Comparison of ENCODE assay signal across 8 mouse cellular contexts in genomic region chr15:78770983-78771355, GRCm38 (mm10). TPM values are rescaled to one million over a fixed set of nuclear protein-coding genes. Genes with fewer than 3 reads are reported as not detected.
DNase-seq lines count a peak whose midpoint lies in the region; ATAC-seq and TF ChIP-seq lines count a peak whose summit lies in the region.

No protein-coding gene starts in this region.

- H3K9ac ChIP-seq in heart, embryonic 11.5 days (ENCODE audit: low read depth, low read length), result no peak overlapping the region
- peak overlapping the region; percentile 68 for H3K9ac ChIP-seq in forebrain, embryonic 12.5 days
- H3K9ac ChIP-seq in liver, postnatal 0 days (replicated peaks), result no peak overlapping the region

- H3K4me1 ChIP-seq in heart, embryonic 11.5 days (ENCODE audit: control insufficient read depth, insufficient read depth, low read length), result peaks cover 11% of the 10 kb centered on the region
- peaks cover 70% of the 10 kb centered on the region for H3K4me1 ChIP-seq in forebrain, embryonic 12.5 days
- H3K4me1 ChIP-seq in liver, postnatal 0 days (ENCODE audit: insufficient read depth), result peaks cover 11% of the 10 kb centered on the region

- no peak for ATAC-seq in heart, embryonic 11.5 days (replicated peaks; ENCODE audit: insufficient number of reproducible peaks, low FRiP score, low TSS enrichment)
- ATAC-seq in forebrain, embryonic 12.5 days (ENCODE audit: low FRiP score), result peak; percentile 81
- no peak for ATAC-seq in liver, postnatal 0 days

- no peaks in the 10 kb centered on the region for H3K36me3 ChIP-seq in heart, embryonic 11.5 days (ENCODE audit: control insufficient read depth, insufficient read depth, low read length)
- peaks cover 33% of the 10 kb centered on the region for H3K36me3 ChIP-seq in forebrain, embryonic 12.5 days (replicated peaks)
- H3K36me3 ChIP-seq in liver, postnatal 0 days (replicated peaks; ENCODE audit: insufficient read depth, low read length), result peaks cover 5% of the 10 kb centered on the region; the same call in 1 of the 2 replicates

- H3K4me2 ChIP-seq in heart, embryonic 11.5 days, result no peak overlapping the region
- peak overlapping the region; percentile 73 for H3K4me2 ChIP-seq in forebrain, embryonic 12.5 days
- peak overlapping the region; percentile 75 for H3K4me2 ChIP-seq in liver, postnatal 0 days (ENCODE audit: low read depth, low read length)

- no peak for TF ChIP-seq CTCF in liver, postnatal 0 days (IDR thresholded peaks at IDR 0.05; ENCODE audit: low read depth)

- DNase-seq in heart, adult 11 months, result peak; percentile 94
- peak; percentile 25 for DNase-seq in CD4-positive helper T cell, adult 2 months (ENCODE audit: low read depth, low spot score)
- DNase-seq in liver, postnatal 0 days, result no peak
- no peak for DNase-seq in adrenal gland, postnatal 36 days
- no peak for DNase-seq in kidney, adult 18-20 months
- DNase-seq in testis, postnatal 10 days (ENCODE audit: low spot score), result no peak

- no peak for TF ChIP-seq EP300 in liver, postnatal 0 days (IDR thresholded peaks at IDR 0.05; ENCODE audit: low read depth)

- 59% methylated on average over 5 of the region's 5 CpGs for WGBS in heart, embryonic 11.5 days (ENCODE audit: insufficient replicate concordance)
- WGBS in forebrain, embryonic 12.5 days, result 4% methylated on average over 5 of the region's 5 CpGs
- WGBS in liver, postnatal 0 days (ENCODE audit: insufficient replicate concordance), result 44% methylated on average over 5 of the region's 5 CpGs

- H3K9me3 ChIP-seq in heart, embryonic 11.5 days (replicated peaks; ENCODE audit: control insufficient read depth, low read length), result peaks cover 3% of the 10 kb centered on the region; the same call in 1 of the 2 replicates
- no peaks in the 10 kb centered on the region for H3K9me3 ChIP-seq in forebrain, embryonic 12.5 days
- no peaks in the 10 kb centered on the region for H3K9me3 ChIP-seq in liver, postnatal 0 days (ENCODE audit: low read length)

- no peaks in the 10 kb centered on the region; the same call in 1 of the 2 replicates for H3K27me3 ChIP-seq in heart, embryonic 11.5 days (ENCODE audit: control insufficient read depth, insufficient read depth, low read length)
- no peaks in the 10 kb centered on the region for H3K27me3 ChIP-seq in forebrain, embryonic 12.5 days
- H3K27me3 ChIP-seq in liver, postnatal 0 days (ENCODE audit: insufficient read depth, low read length), result no peaks in the 10 kb centered on the region

- no peak overlapping the region for H3K4me3 ChIP-seq in heart, embryonic 11.5 days (ENCODE audit: low read depth, low read length)
- peak overlapping the region; percentile 49 for H3K4me3 ChIP-seq in forebrain, embryonic 12.5 days (replicated peaks)
- no peak overlapping the region for H3K4me3 ChIP-seq in liver, postnatal 0 days (ENCODE audit: low read depth, low read length)

- H3K27ac ChIP-seq in heart, embryonic 11.5 days (ENCODE audit: low read depth, low read length), result no peak overlapping the region
- peak overlapping the region; percentile 99 for H3K27ac ChIP-seq in forebrain, embryonic 12.5 days
- H3K27ac ChIP-seq in liver, postnatal 0 days (ENCODE audit: low read depth), result no peak overlapping the region

RNA-seq across cellular contexts. Expression of gene Mfng, which starts 2.3 kb away (rescaled TPM):
- 3.0 and 3.7 TPM in 2 replicates for polyA plus RNA-seq in heart, embryonic 11.5 days (2014; fragmentation: Nextera tagmentation; extraction: Ambion mirVana)
- 137 and 147 TPM in 2 replicates for polyA plus RNA-seq in forebrain, embryonic 12.5 days (2016; fragmentation: Nextera tagmentation; extraction: Ambion mirVana)
- 4.7 and 4.8 TPM in 2 replicates for polyA plus RNA-seq in liver, postnatal 0 days (2015; fragmentation: Nextera tagmentation; extraction: Ambion mirVana)
- total RNA-seq in adrenal gland, postnatal 36 days (2021), result 10 to 100 TPM; 12.3 to 16.7 TPM

RNA-seq across cellular contexts. Expression of gene Card10, which starts 31.9 kb away (rescaled TPM):
- 3.7 and 4.2 TPM in 2 replicates for polyA plus RNA-seq in heart, embryonic 11.5 days (2014; fragmentation: Nextera tagmentation; extraction: Ambion mirVana)
- 2.0 and 2.1 TPM in 2 replicates for polyA plus RNA-seq in forebrain, embryonic 12.5 days (2016; fragmentation: Nextera tagmentation; extraction: Ambion mirVana)
- polyA plus RNA-seq in liver, postnatal 0 days (2015; fragmentation: Nextera tagmentation; extraction: Ambion mirVana), result 1.5 and 1.8 TPM in 2 replicates
- total RNA-seq in adrenal gland, postnatal 36 days (2021), result 1 to 10 TPM; 5.9 to 9.8 TPM

RNA-seq across cellular contexts. Expression of gene Elfn2, which starts 52.4 kb away (rescaled TPM):
- not detected in 2 replicates for polyA plus RNA-seq in heart, embryonic 11.5 days (2014; fragmentation: Nextera tagmentation; extraction: Ambion mirVana)
- 1.2 TPM in 2 replicates for polyA plus RNA-seq in forebrain, embryonic 12.5 days (2016; fragmentation: Nextera tagmentation; extraction: Ambion mirVana)
- not detected in 2 replicates for polyA plus RNA-seq in liver, postnatal 0 days (2015; fragmentation: Nextera tagmentation; extraction: Ambion mirVana)
- total RNA-seq in adrenal gland, postnatal 36 days (2021), result 1 to 10 TPM; 2.7 to 3.0 TPM

Comparison
In these comparisons a context has a peak if more than half of its experiments do, and no peak if none do; other contexts are left out.
1. DNase-seq: peak in heart, adult 11 months (single experiment) and CD4-positive helper T cell, adult 2 months (single experiment); none in liver, postnatal 0 days (single experiment), adrenal gland, postnatal 36 days (0 of 2), kidney, adult 18-20 months (single experiment) and testis, postnatal 10 days (single experiment).
2. RNA of gene Mfng, which starts 2.3 kb away (polyA plus RNA-seq): 137 to 147 TPM in forebrain, embryonic 12.5 days; 4.7 to 4.8 TPM in liver, postnatal 0 days and 3.0 to 3.7 TPM in heart, embryonic 11.5 days; every median in the first group is over 10 times any median in the second.